Comparison of ENCODE assay signal across 13 mouse cellular contexts in the genomic region with DNA sequence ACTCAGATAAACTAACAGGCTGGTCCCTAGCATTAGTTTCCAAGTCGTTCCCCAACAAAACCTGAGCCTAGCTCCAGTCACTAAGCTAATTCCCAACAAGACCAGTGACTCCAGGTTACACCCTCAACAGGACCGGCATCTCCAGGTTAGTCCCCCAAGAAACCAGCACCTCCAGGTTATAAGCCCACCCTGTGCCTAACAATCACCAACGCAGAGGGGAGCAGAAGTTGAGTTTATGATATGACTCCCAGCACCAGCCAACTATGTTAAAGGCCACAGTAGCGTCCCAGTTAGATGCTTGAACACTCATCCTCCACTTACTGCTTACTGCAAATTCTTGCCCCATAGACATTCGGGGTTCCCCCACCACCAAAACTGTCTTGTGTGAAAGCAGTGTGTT.
"Had no signal": no experiment of that assay in that cellular context is flagged by ENCODE, and none has a peak within 500 bp of the region (broad histone marks: within the 10 kb centered on the region; RNA-seq: fewer than 3 reads in every experiment).

No protein-coding gene starts in this region.

- H3K4me3 ChIP-seq: left cerebral cortex, adult 2 months; midbrain, embryonic 12.5 days; midbrain, embryonic 15.5 days had no signal

- H3K36me3 ChIP-seq: midbrain, embryonic 12.5 days; midbrain, embryonic 15.5 days had no signal

- H3K4me2 ChIP-seq: midbrain, embryonic 12.5 days; midbrain, embryonic 15.5 days had no signal

- H3K9ac ChIP-seq: lung, embryonic 14.5 days; midbrain, embryonic 12.5 days; midbrain, embryonic 15.5 days had no signal

- H3K27ac ChIP-seq: kidney, postnatal 0 days; left cerebral cortex, adult 2 months; macrophage; midbrain, embryonic 12.5 days; midbrain, embryonic 15.5 days had no signal

- H3K27me3 ChIP-seq: midbrain, embryonic 12.5 days; midbrain, embryonic 15.5 days had no signal

- H3K4me1 ChIP-seq: midbrain, embryonic 12.5 days; midbrain, embryonic 15.5 days had no signal

- DNase-seq: kidney, adult 2 months; kidney, postnatal 36 days; layer of hippocampus, postnatal 36 days; thymus, adult 18-20 months; thymus, postnatal 14 days; thymus, postnatal 4 days had no signal

- ATAC-seq: lung, postnatal 0 days; midbrain, embryonic 15.5 days had no signal

- H3K9me3 ChIP-seq: midbrain, embryonic 15.5 days had no signal
